Mouse (Mus musculus) brain, embryonic 18.5 days (tissue): ENCODE results near the gene Fxyd7.

Experiments used
- DNase-seq: peaks from one replicate; pipeline ENCODE4 v3.0.0-alpha.2; 2012; ENCODE audit warnings: low read depth, low spot score

Fxyd7 gene

GRCm38 (mm10) chr7:31076492-31076891 lies 25.2 kb upstream of the Fxyd7 start, which contains the start of gene Fxyd3:
TSS of gene Fxyd3 (minus strand) at chr7:31076704.
- DNase-seq = no peak

GRCm38 (mm10) chr7:31074713-31075069 lies 23.4 kb upstream of the Fxyd7 start:
- DNase-seq = no peak

GRCm38 (mm10) chr7:31074061-31074712 lies 22.9 kb upstream of the Fxyd7 start:
- DNase-seq = no peak

GRCm38 (mm10) chr7:31073546-31073945 lies 22.3 kb upstream of the Fxyd7 start:
- no peak for DNase-seq

GRCm38 (mm10) chr7:31072326-31072725 lies 21.1 kb upstream of the Fxyd7 start:
- DNase-seq = no peak

GRCm38 (mm10) chr7:31070324-31070723 lies 19.1 kb upstream of the Fxyd7 start:
- DNase-seq = no peak

GRCm38 (mm10) chr7:31069491-31069890 lies 18.2 kb upstream of the Fxyd7 start:
- no peak for DNase-seq

- DNase-seq = no peak
These were observed 16.6 kb upstream of the Fxyd7 start for GRCm38 (mm10) chr7:31067836-31068235.

- no peak for DNase-seq
These were observed 11.8 kb upstream of the Fxyd7 start for GRCm38 (mm10) chr7:31063074-31063560.

- no peak for DNase-seq
These were observed 9.3 kb upstream of the Fxyd7 start for GRCm38 (mm10) chr7:31060621-31061010.

GRCm38 (mm10) chr7:31059919-31060620 lies 8.8 kb upstream of the Fxyd7 start:
- DNase-seq = no peak

- DNase-seq = no peak
These were observed 7.8 kb upstream of the Fxyd7 start, which contains the start of gene Lgi4 for GRCm38 (mm10) chr7:31059108-31059507. TSS of gene Lgi4 (plus strand) at chr7:31059342.

GRCm38 (mm10) chr7:31058211-31058610 lies 6.9 kb upstream of the Fxyd7 start:
- DNase-seq = no peak

- no peak for DNase-seq
These were observed 6.5 kb upstream of the Fxyd7 start for GRCm38 (mm10) chr7:31057730-31058129.

- DNase-seq = no peak
These were observed 5.8 kb upstream of the Fxyd7 start, which contains the start of gene Fxyd1 for GRCm38 (mm10) chr7:31057071-31057470. TSS of gene Fxyd1 (minus strand) at chr7:31057199.

- no peak for DNase-seq
These were observed 5.2 kb upstream of the Fxyd7 start for GRCm38 (mm10) chr7:31056448-31056847.

- no peak for DNase-seq
These were observed 4.6 kb upstream of the Fxyd7 start for GRCm38 (mm10) chr7:31055883-31056282.

- no peak for DNase-seq
These were observed 4.1 kb upstream of the Fxyd7 start for GRCm38 (mm10) chr7:31055354-31055824.

- no peak for DNase-seq
These were observed 3.5 kb upstream of the Fxyd7 start for GRCm38 (mm10) chr7:31054661-31055320.

- no peak for DNase-seq
These were observed 2.7 kb upstream of the Fxyd7 start for GRCm38 (mm10) chr7:31053882-31054447.

- no peak for DNase-seq
These were observed 1.6 kb upstream of the Fxyd7 start for GRCm38 (mm10) chr7:31052636-31053434.
